Mouse (Mus musculus): ENCODE data around the gene Ndufaf7. TPM values are rescaled to one million over a fixed set of nuclear protein-coding genes. Genes with fewer than 3 reads are reported as not detected.

Gene Ndufaf7
- polyA plus RNA-seq, 1 experiment from 2014 or later: 57.9 TPM

- Histone ChIP-seq H3K27ac (replicated peaks) (peak overlapping the region; percentile 91), H3K27me3 (replicated peaks) (no peaks in the 10 kb centered on the region), H3K9me3 (no peaks in the 10 kb centered on the region), H3K4me1 (peaks cover 23% of the 10 kb centered on the region), H3K36me3 (peaks cover 27% of the 10 kb centered on the region), H3K9ac (peak overlapping the region; percentile 89), H3K4me3 (peak overlapping the region; percentile 70), H3K4me2 (peak overlapping the region; percentile 83)
- 51% methylated on average over 6 of the region's 6 CpGs for WGBS
- no peak for ATAC-seq (ENCODE audit: extremely low read depth, insufficient number of reproducible peaks, low FRiP score, low TSS enrichment)
Measured at GRCm38 (mm10) chr17:78915772-78916171, 21.2 kb upstream of the Ndufaf7 start.

- no peaks in the 10 kb centered on the region for H3K9me3 ChIP-seq
Measured at GRCm38 (mm10) chr17:78916369-78916813, 20.5 kb upstream of the Ndufaf7 start, which contains the start of gene Cebpzos. Gene Cebpzos, plus strand, starts transcription at chr17:78916500.

GRCm38 (mm10) chr17:78916899-78917298 is 20.0 kb upstream of the Ndufaf7 start:
- peak overlapping the region; percentile 89 for H3K9ac ChIP-seq
- no peak for ATAC-seq (ENCODE audit: extremely low read depth, insufficient number of reproducible peaks, low FRiP score, low TSS enrichment)
- H3K36me3 ChIP-seq: peaks cover 37% of the 10 kb centered on the region
- no peaks in the 10 kb centered on the region for H3K9me3 ChIP-seq
- no peaks in the 10 kb centered on the region for H3K27me3 ChIP-seq (replicated peaks)
- 2% methylated on average over 11 of the region's 11 CpGs for WGBS
- H3K4me1 ChIP-seq: peaks cover 23% of the 10 kb centered on the region
- peak overlapping the region; percentile 91 for H3K27ac ChIP-seq (replicated peaks)
- H3K4me3 ChIP-seq: peak overlapping the region; percentile 70
- H3K4me2 ChIP-seq: peak overlapping the region; percentile 83

More at GRCm38 (mm10) chr17:78916369-78916813, 20.5 kb upstream of the Ndufaf7 start, which contains the start of gene Cebpzos:
- Histone ChIP-seq H3K36me3 (peaks cover 32% of the 10 kb centered on the region), H3K4me3 (peak within 1 kb of the TSS; percentile 70), H3K27ac (replicated peaks) (peak within 1 kb of the TSS; percentile 91), H3K9ac (peak within 1 kb of the TSS; percentile 89), H3K4me1 (peaks cover 23% of the 10 kb centered on the region), H3K27me3 (replicated peaks) (no peaks in the 10 kb centered on the region), H3K4me2 (peak within 1 kb of the TSS; percentile 83)
- under 1% methylated on average over 37 of the region's 37 CpGs for WGBS
- peak; percentile 96 for ATAC-seq (ENCODE audit: extremely low read depth, insufficient number of reproducible peaks, low FRiP score, low TSS enrichment)

- ATAC-seq (ENCODE audit: extremely low read depth, insufficient number of reproducible peaks, low FRiP score, low TSS enrichment): no peak
- WGBS: 44% methylated on average over 6 of the region's 6 CpGs
- Histone ChIP-seq H3K4me1 (peaks cover 19% of the 10 kb centered on the region), H3K27ac (replicated peaks) (0 out of 2 replicates have a peak overlapping the region, but pooled peaks have one; percentile 20), H3K4me3 (peak overlapping the region; percentile 70), H3K4me2 (peak overlapping the region; percentile 83), H3K9ac (peak overlapping the region; percentile 89), H3K9me3 (no peaks in the 10 kb centered on the region), H3K36me3 (peaks cover 44% of the 10 kb centered on the region), H3K27me3 (replicated peaks) (no peaks in the 10 kb centered on the region)
Measured at GRCm38 (mm10) chr17:78917696-78918095, 19.2 kb upstream of the Ndufaf7 start.

- 66% methylated on average over 2 of the region's 2 CpGs for WGBS
- no peak overlapping the region for H3K27ac ChIP-seq (replicated peaks)
- no peaks in the 10 kb centered on the region for H3K9me3 ChIP-seq
- H3K4me1 ChIP-seq: peaks cover 26% of the 10 kb centered on the region
- H3K4me2 ChIP-seq: peak overlapping the region; percentile 81
- H3K36me3 ChIP-seq: peaks cover 60% of the 10 kb centered on the region
- peak overlapping the region; percentile 91 for H3K9ac ChIP-seq
- H3K27me3 ChIP-seq (replicated peaks): no peaks in the 10 kb centered on the region
- H3K4me3 ChIP-seq: peak overlapping the region; percentile 95
- ATAC-seq (ENCODE audit: extremely low read depth, insufficient number of reproducible peaks, low FRiP score, low TSS enrichment): no peak
Measured at GRCm38 (mm10) chr17:78935857-78936256, 1.1 kb upstream of the Ndufaf7 start.

GRCm38 (mm10) chr17:78937229-78937853 is 405 bp downstream of the Ndufaf7 start:
- Histone ChIP-seq H3K36me3 (peaks cover 59% of the 10 kb centered on the region), H3K4me3 (peak overlapping the region; percentile 95), H3K27me3 (replicated peaks) (no peaks in the 10 kb centered on the region), H3K9ac (peak overlapping the region; percentile 91), H3K4me2 (peak overlapping the region; percentile 81), H3K4me1 (peaks cover 26% of the 10 kb centered on the region), H3K27ac (replicated peaks) (no peak overlapping the region), H3K9me3 (no peaks in the 10 kb centered on the region)
- WGBS: 7% methylated on average over 26 of the region's 26 CpGs
- no peak for ATAC-seq (ENCODE audit: extremely low read depth, insufficient number of reproducible peaks, low FRiP score, low TSS enrichment)

- Histone ChIP-seq H3K4me2 (no peak overlapping the region), H3K27me3 (replicated peaks) (no peaks in the 10 kb centered on the region), H3K4me1 (peaks cover 17% of the 10 kb centered on the region), H3K9me3 (no peaks in the 10 kb centered on the region), H3K4me3 (no peak overlapping the region), H3K27ac (replicated peaks) (no peak overlapping the region), H3K36me3 (peaks cover 59% of the 10 kb centered on the region), H3K9ac (no peak overlapping the region)
- WGBS: 90% methylated on average over 4 of the region's 4 CpGs
- no peak for ATAC-seq (ENCODE audit: extremely low read depth, insufficient number of reproducible peaks, low FRiP score, low TSS enrichment)
Measured at GRCm38 (mm10) chr17:78938927-78939326, 2.0 kb downstream of the Ndufaf7 start.

- Histone ChIP-seq H3K9me3 (no peaks in the 10 kb centered on the region), H3K36me3 (peaks cover 72% of the 10 kb centered on the region), H3K27ac (replicated peaks) (no peak overlapping the region), H3K27me3 (replicated peaks) (no peaks in the 10 kb centered on the region), H3K4me3 (no peak overlapping the region), H3K4me2 (no peak overlapping the region), H3K9ac (no peak overlapping the region), H3K4me1 (peaks cover 4% of the 10 kb centered on the region)
- 63% methylated on average over 11 of the region's 11 CpGs for WGBS
- ATAC-seq (ENCODE audit: extremely low read depth, insufficient number of reproducible peaks, low FRiP score, low TSS enrichment): no peak
Measured at GRCm38 (mm10) chr17:78942579-78942978, 5.6 kb downstream of the Ndufaf7 start.

GRCm38 (mm10) chr17:78951225-78951624 is 14.3 kb downstream of the Ndufaf7 start:
- Histone ChIP-seq H3K9me3 (no peaks in the 10 kb centered on the region), H3K36me3 (peaks cover 92% of the 10 kb centered on the region), H3K4me2 (no peak overlapping the region), H3K9ac (no peak overlapping the region), H3K4me3 (no peak overlapping the region), H3K27ac (replicated peaks) (no peak overlapping the region), H3K27me3 (replicated peaks) (no peaks in the 10 kb centered on the region), H3K4me1 (no peaks in the 10 kb centered on the region)
- WGBS: 80% methylated on average over 5 of the region's 5 CpGs
- no peak for ATAC-seq (ENCODE audit: extremely low read depth, insufficient number of reproducible peaks, low FRiP score, low TSS enrichment)

GRCm38 (mm10) chr17:78952070-78952469 is 15.1 kb downstream of the Ndufaf7 start:
- Histone ChIP-seq H3K27ac (replicated peaks) (no peak overlapping the region), H3K9me3 (no peaks in the 10 kb centered on the region), H3K4me3 (no peak overlapping the region), H3K27me3 (replicated peaks) (no peaks in the 10 kb centered on the region), H3K4me1 (no peaks in the 10 kb centered on the region), H3K36me3 (peaks cover 92% of the 10 kb centered on the region), H3K9ac (no peak overlapping the region), H3K4me2 (no peak overlapping the region)
- no peak for ATAC-seq (ENCODE audit: extremely low read depth, insufficient number of reproducible peaks, low FRiP score, low TSS enrichment)
- 90% methylated on average over 5 of the region's 5 CpGs for WGBS

- WGBS: 84% methylated on average over 8 of the region's 8 CpGs
- no peak overlapping the region for H3K27ac ChIP-seq (replicated peaks)
- no peak for ATAC-seq (ENCODE audit: extremely low read depth, insufficient number of reproducible peaks, low FRiP score, low TSS enrichment)
- H3K4me1 ChIP-seq: no peaks in the 10 kb centered on the region
- no peaks in the 10 kb centered on the region for H3K27me3 ChIP-seq (replicated peaks)
- no peak overlapping the region for H3K9ac ChIP-seq
- no peak overlapping the region for H3K4me2 ChIP-seq
- H3K9me3 ChIP-seq: no peaks in the 10 kb centered on the region
- peaks cover 92% of the 10 kb centered on the region for H3K36me3 ChIP-seq
- no peak overlapping the region for H3K4me3 ChIP-seq
Measured at GRCm38 (mm10) chr17:78953240-78953639, 16.3 kb downstream of the Ndufaf7 start.

- H3K36me3 ChIP-seq: peaks cover 87% of the 10 kb centered on the region
- 69% methylated on average over 6 of the region's 6 CpGs for WGBS
- no peak overlapping the region for H3K4me3 ChIP-seq
- no peaks in the 10 kb centered on the region for H3K9me3 ChIP-seq
- H3K27ac ChIP-seq (replicated peaks): no peak overlapping the region
- no peak overlapping the region for H3K9ac ChIP-seq
- no peak for ATAC-seq (ENCODE audit: extremely low read depth, insufficient number of reproducible peaks, low FRiP score, low TSS enrichment)
- H3K4me2 ChIP-seq: no peak overlapping the region
- H3K27me3 ChIP-seq (replicated peaks): no peaks in the 10 kb centered on the region
- H3K4me1 ChIP-seq: no peaks in the 10 kb centered on the region
Measured at GRCm38 (mm10) chr17:78959473-78959872, 22.5 kb downstream of the Ndufaf7 start.

Data from heart, embryonic 13.5 days (tissue).